Mouse (Mus musculus): ENCODE results near the gene Selenot.

The Selenot gene

DNA sequence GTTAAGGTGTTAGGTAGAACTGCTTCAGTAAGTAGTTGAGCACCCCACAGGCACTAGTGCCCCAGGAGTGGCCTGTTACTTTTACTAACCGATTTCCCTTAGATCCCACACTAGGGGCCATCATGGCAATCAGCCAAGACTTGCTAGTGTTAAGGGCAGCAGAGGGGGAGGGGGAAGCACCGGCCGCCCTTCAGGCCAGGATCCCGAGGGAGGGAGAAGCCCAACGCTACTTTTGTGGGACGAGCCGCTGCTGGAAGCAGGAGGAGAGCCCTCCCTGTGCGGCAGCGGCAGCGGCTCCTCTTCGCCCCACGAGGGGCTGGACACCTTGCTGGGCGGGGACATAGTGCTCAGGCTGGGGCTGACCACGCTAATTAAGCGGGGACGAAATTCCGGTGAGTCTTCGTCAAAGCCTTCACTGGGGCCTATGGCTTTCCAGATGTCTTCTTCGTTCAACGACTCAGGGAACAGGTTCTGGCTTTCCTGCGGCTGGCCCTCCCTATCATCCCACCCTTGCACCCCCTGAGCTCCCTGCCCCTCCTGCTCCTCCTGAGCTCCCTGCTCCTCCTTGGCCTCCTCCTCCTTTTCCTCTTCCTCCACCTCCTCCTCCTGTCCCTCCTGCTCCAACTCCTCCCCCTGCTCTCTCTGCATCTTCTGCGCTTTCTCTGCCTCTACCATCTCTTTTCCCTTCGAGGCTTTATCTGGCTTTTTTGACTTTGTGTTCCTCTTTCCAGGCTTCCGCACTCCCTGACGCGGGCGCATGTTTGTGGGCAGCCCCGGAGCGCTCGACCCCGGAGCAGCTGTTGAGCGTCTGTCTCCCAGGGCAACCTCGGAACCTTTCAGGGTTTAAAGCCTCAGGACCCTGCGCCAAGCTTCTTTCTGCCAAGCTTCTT is 60.2 kb downstream of the Selenot start, which contains the start of gene Erich6:
Erich6 (minus strand) TSS at position 802 of the 890 bp plus-strand sequence.
- DNase-seq (ENCODE audit: low read depth, low spot score), result no peak
